Mouse (Mus musculus) cortical plate, adult 2 months (tissue): ENCODE results near the gene Teddm3.

ENCODE experiments used
- CTCF ChIP-seq: fragments of 200-500 bp; IDR thresholded peaks from 2 replicates; pipeline ENCODE4 v1.5.1; 2011; ENCODE audit warnings: mild to moderate bottlenecking, control low read depth, low read length; ENCODE audit not compliant: insufficient read depth; ENCODE audit errors: extremely low read depth
- POLR2A ChIP-seq: fragments of 200-500 bp; IDR thresholded peaks from 2 replicates; pipeline ENCODE4 v1.6.1; 2011; ENCODE audit warnings: mild to moderate bottlenecking, low read length, control low read depth; ENCODE audit not compliant: insufficient read depth; ENCODE audit errors: extremely low read depth

DNA sequence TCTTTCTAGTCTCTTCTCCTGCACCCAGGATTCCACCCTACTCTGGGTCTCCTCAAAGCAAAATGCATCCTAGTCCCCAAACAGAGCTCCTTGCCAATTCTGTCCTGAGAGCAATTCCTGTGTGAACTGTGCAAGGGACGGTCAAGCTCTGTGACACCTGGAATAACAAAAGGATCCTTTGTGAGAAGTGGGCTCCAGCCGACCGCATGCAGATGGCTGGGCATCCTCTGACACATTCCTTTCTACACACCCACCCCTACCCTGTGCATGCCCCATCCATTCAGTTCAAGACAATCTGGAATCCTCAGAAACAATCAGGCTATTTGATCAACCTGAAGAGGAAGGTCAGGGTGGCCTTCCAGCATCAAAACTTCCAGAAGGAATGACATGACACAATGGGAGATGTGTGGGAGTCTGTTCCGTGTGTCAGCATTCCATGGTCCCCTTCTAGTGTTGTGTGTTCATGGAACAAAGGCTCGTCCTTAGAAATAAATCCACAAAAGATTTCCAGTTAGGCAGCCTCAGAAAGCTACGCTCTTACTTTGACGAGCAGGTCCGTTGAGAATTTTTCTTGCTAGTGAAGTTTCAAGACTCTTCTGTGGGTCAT lies 41.6 kb upstream of the Teddm3 start:
- TF ChIP-seq CTCF (no peak), POLR2A (no peak)
